Mouse (Mus musculus): ENCODE results near the gene Ssc4d. TPM values are rescaled to one million over a fixed set of nuclear protein-coding genes. Genes with fewer than 3 reads are reported as not detected.

Gene Ssc4d
- polyA plus RNA-seq, 1 experiment from 2014 or later, result 3.4 TPM

- peak overlapping the region; percentile 48 for H3K4me2 ChIP-seq (ENCODE audit: low read length)
- H3K27ac ChIP-seq (ENCODE audit: low read depth, low read length), result no peak overlapping the region; the same call in 1 of the 2 replicates
- ATAC-seq, result no peak
- H3K36me3 ChIP-seq (ENCODE audit: control insufficient read depth, insufficient read depth, low read length), result peaks cover 2% of the 10 kb centered on the region
- H3K4me1 ChIP-seq (ENCODE audit: control insufficient read depth, insufficient read depth, low read depth, low read length), result peaks cover 20% of the 10 kb centered on the region
- H3K9me3 ChIP-seq (ENCODE audit: control insufficient read depth, low read length), result no peaks in the 10 kb centered on the region
- no peaks in the 10 kb centered on the region for H3K27me3 ChIP-seq (replicated peaks; ENCODE audit: control insufficient read depth, insufficient read depth, low read length)
- no peak overlapping the region for H3K9ac ChIP-seq (ENCODE audit: low read depth, low read length)
- WGBS, result 85% methylated on average over 6 of the region's 6 CpGs
- no peak overlapping the region for H3K4me3 ChIP-seq (ENCODE audit: low read length)
Measured at GRCm38 (mm10) chr5:135935641-135936190, 38.6 kb downstream of the Ssc4d start.

- H3K36me3 ChIP-seq (ENCODE audit: control insufficient read depth, insufficient read depth, low read length), result peaks cover 8% of the 10 kb centered on the region
- H3K27ac ChIP-seq (ENCODE audit: low read depth, low read length), result peak overlapping the region; percentile 97
- 52% methylated on average over 7 of the region's 7 CpGs for WGBS
- no peaks in the 10 kb centered on the region for H3K9me3 ChIP-seq (ENCODE audit: control insufficient read depth, low read length)
- peaks cover 22% of the 10 kb centered on the region for H3K4me1 ChIP-seq (ENCODE audit: control insufficient read depth, insufficient read depth, low read depth, low read length)
- no peaks in the 10 kb centered on the region for H3K27me3 ChIP-seq (replicated peaks; ENCODE audit: control insufficient read depth, insufficient read depth, low read length)
- H3K9ac ChIP-seq (ENCODE audit: low read depth, low read length), result 0 out of 2 replicates have a peak overlapping the region, but pooled peaks have one; percentile 1
- H3K4me2 ChIP-seq (ENCODE audit: low read length), result peak overlapping the region; percentile 48
- peak; percentile 31; the same call in 1 of the 2 replicates for ATAC-seq
- H3K4me3 ChIP-seq (ENCODE audit: low read length), result peak overlapping the region; percentile 80
Measured at GRCm38 (mm10) chr5:135935176-135935523, 39.2 kb downstream of the Ssc4d start.

GRCm38 (mm10) chr5:135934481-135935175, 39.7 kb downstream of the Ssc4d start, which contains the start of gene Ywhag:
Ywhag (minus strand) TSS chr5:135934616.
- H3K9ac ChIP-seq (ENCODE audit: low read depth, low read length), result peak within 1 kb of the TSS; percentile 94
- no peaks in the 10 kb centered on the region for H3K27me3 ChIP-seq (replicated peaks; ENCODE audit: control insufficient read depth, insufficient read depth, low read length)
- H3K4me3 ChIP-seq (ENCODE audit: low read length), result peak within 1 kb of the TSS; percentile 80
- H3K4me1 ChIP-seq (ENCODE audit: control insufficient read depth, insufficient read depth, low read depth, low read length), result peaks cover 25% of the 10 kb centered on the region
- peaks cover 13% of the 10 kb centered on the region for H3K36me3 ChIP-seq (ENCODE audit: control insufficient read depth, insufficient read depth, low read length)
- peak within 1 kb of the TSS; percentile 55 for H3K4me2 ChIP-seq (ENCODE audit: low read length)
- H3K27ac ChIP-seq (ENCODE audit: low read depth, low read length), result peak within 1 kb of the TSS; percentile 97
- no peaks in the 10 kb centered on the region for H3K9me3 ChIP-seq (ENCODE audit: control insufficient read depth, low read length)
- peak; percentile 94 for ATAC-seq
- WGBS, result under 1% methylated on average over 48 of the region's 48 CpGs

- H3K4me2 ChIP-seq (ENCODE audit: low read length), result peak overlapping the region; percentile 55
- peak overlapping the region; percentile 97 for H3K27ac ChIP-seq (ENCODE audit: low read depth, low read length)
- H3K9ac ChIP-seq (ENCODE audit: low read depth, low read length), result peak overlapping the region; percentile 94
- 0% methylated on average over 35 of the region's 35 CpGs for WGBS
- peak; percentile 77 for ATAC-seq
- peaks cover 32% of the 10 kb centered on the region for H3K4me1 ChIP-seq (ENCODE audit: control insufficient read depth, insufficient read depth, low read depth, low read length)
- peaks cover 17% of the 10 kb centered on the region for H3K36me3 ChIP-seq (ENCODE audit: control insufficient read depth, insufficient read depth, low read length)
- no peaks in the 10 kb centered on the region for H3K9me3 ChIP-seq (ENCODE audit: control insufficient read depth, low read length)
- H3K27me3 ChIP-seq (replicated peaks; ENCODE audit: control insufficient read depth, insufficient read depth, low read length), result no peaks in the 10 kb centered on the region
- peak overlapping the region; percentile 80 for H3K4me3 ChIP-seq (ENCODE audit: low read length)
Measured at GRCm38 (mm10) chr5:135933900-135934441, 40.4 kb downstream of the Ssc4d start.

- no peak for ATAC-seq
- no peaks in the 10 kb centered on the region for H3K27me3 ChIP-seq (replicated peaks; ENCODE audit: control insufficient read depth, insufficient read depth, low read length)
- 7% methylated on average over 12 of the region's 12 CpGs for WGBS
Measured at GRCm38 (mm10) chr5:135933222-135933899, 41.0 kb downstream of the Ssc4d start.

GRCm38 (mm10) chr5:135932359-135932758, 42.0 kb downstream of the Ssc4d start:
- peaks cover 37% of the 10 kb centered on the region for H3K4me1 ChIP-seq (ENCODE audit: control insufficient read depth, insufficient read depth, low read depth, low read length)
- no peak overlapping the region for H3K27ac ChIP-seq (ENCODE audit: low read depth, low read length)
- H3K4me2 ChIP-seq (ENCODE audit: low read length), result peak overlapping the region; percentile 55
- ATAC-seq, result no peak
- H3K4me3 ChIP-seq (ENCODE audit: low read length), result peak overlapping the region; percentile 80
- H3K36me3 ChIP-seq (ENCODE audit: control insufficient read depth, insufficient read depth, low read length), result peaks cover 20% of the 10 kb centered on the region
- WGBS, result 50% methylated on average over 2 of the region's 2 CpGs
- no peaks in the 10 kb centered on the region for H3K9me3 ChIP-seq (ENCODE audit: control insufficient read depth, low read length)
- H3K27me3 ChIP-seq (replicated peaks; ENCODE audit: control insufficient read depth, insufficient read depth, low read length), result no peaks in the 10 kb centered on the region
- 0 out of 2 replicates have a peak overlapping the region, but pooled peaks have one; percentile 39 for H3K9ac ChIP-seq (ENCODE audit: low read depth, low read length)

More at GRCm38 (mm10) chr5:135933222-135933899, 41.0 kb downstream of the Ssc4d start:
- Histone ChIP-seq H3K4me2 (ENCODE audit: low read length) (peak overlapping the region; percentile 55), H3K36me3 (ENCODE audit: control insufficient read depth, insufficient read depth, low read length) (peaks cover 17% of the 10 kb centered on the region), H3K27ac (ENCODE audit: low read depth, low read length) (peak overlapping the region; percentile 97), H3K4me1 (ENCODE audit: control insufficient read depth, insufficient read depth, low read depth, low read length) (peaks cover 32% of the 10 kb centered on the region), H3K9me3 (ENCODE audit: control insufficient read depth, low read length) (no peaks in the 10 kb centered on the region), H3K4me3 (ENCODE audit: low read length) (peak overlapping the region; percentile 80), H3K9ac (ENCODE audit: low read depth, low read length) (peak overlapping the region; percentile 94)

- peak overlapping the region; percentile 55 for H3K4me2 ChIP-seq (ENCODE audit: low read length)
- 90% methylated on average over 9 of the region's 9 CpGs for WGBS
- H3K4me3 ChIP-seq (ENCODE audit: low read length), result peak overlapping the region; percentile 22; the same call in 1 of the 2 replicates
- H3K36me3 ChIP-seq (ENCODE audit: control insufficient read depth, insufficient read depth, low read length), result peaks cover 20% of the 10 kb centered on the region
- H3K27ac ChIP-seq (ENCODE audit: low read depth, low read length), result no peak overlapping the region
- no peak overlapping the region for H3K9ac ChIP-seq (ENCODE audit: low read depth, low read length)
- H3K9me3 ChIP-seq (ENCODE audit: control insufficient read depth, low read length), result no peaks in the 10 kb centered on the region
- H3K27me3 ChIP-seq (replicated peaks; ENCODE audit: control insufficient read depth, insufficient read depth, low read length), result no peaks in the 10 kb centered on the region
- ATAC-seq, result no peak
- H3K4me1 ChIP-seq (ENCODE audit: control insufficient read depth, insufficient read depth, low read depth, low read length), result peaks cover 37% of the 10 kb centered on the region
Measured at GRCm38 (mm10) chr5:135931526-135931925, 42.8 kb downstream of the Ssc4d start.

- H3K9me3 ChIP-seq (ENCODE audit: control insufficient read depth, low read length), result no peaks in the 10 kb centered on the region
- H3K36me3 ChIP-seq (ENCODE audit: control insufficient read depth, insufficient read depth, low read length), result peaks cover 20% of the 10 kb centered on the region
- H3K4me2 ChIP-seq (ENCODE audit: low read length), result no peak overlapping the region
- no peak overlapping the region for H3K4me3 ChIP-seq (ENCODE audit: low read length)
- H3K9ac ChIP-seq (ENCODE audit: low read depth, low read length), result no peak overlapping the region
- ATAC-seq, result no peak
- peaks cover 45% of the 10 kb centered on the region for H3K4me1 ChIP-seq (ENCODE audit: control insufficient read depth, insufficient read depth, low read depth, low read length)
- H3K27ac ChIP-seq (ENCODE audit: low read depth, low read length), result no peak overlapping the region
- WGBS, result 73% methylated on average over 6 of the region's 6 CpGs
- no peaks in the 10 kb centered on the region for H3K27me3 ChIP-seq (replicated peaks; ENCODE audit: control insufficient read depth, insufficient read depth, low read length)
Measured at GRCm38 (mm10) chr5:135929685-135930424, 44.5 kb downstream of the Ssc4d start.
